Mouse (Mus musculus): ENCODE measurements around the gene Adap1. TPM values are rescaled to one million over a fixed set of nuclear protein-coding genes. Genes with fewer than 3 reads are reported as not detected.

Adap1 gene
- total and polyA plus RNA-seq, 3 experiments = 1.5 to 2.8 (median 1.7) TPM

- TF ChIP-seq POLR2A (IDR thresholded peaks at IDR 0.05; ENCODE audit: insufficient read depth, low read depth, low read length) = no peak
- no peak for TF ChIP-seq EP300 (IDR thresholded peaks at IDR 0.05; ENCODE audit: insufficient read depth, low read depth, low read length)
- no peak for TF ChIP-seq CTCF (IDR thresholded peaks at IDR 0.05)
- H3K4me1 ChIP-seq (ENCODE audit: control insufficient read depth, insufficient read depth, low read length) = no peaks in the 10 kb centered on the region; the same call in 1 of the 2 replicates
- intact Hi-C loops (cut with DNase I) = loop anchor here (5.0 kb wide), 1 partner anchor 43 kb away; no protein-coding TSS in a partner anchor
- no peak overlapping the region for H3K27ac ChIP-seq
- H3K27me3 ChIP-seq (ENCODE audit: control insufficient read depth, insufficient read depth, low read length) = no peaks in the 10 kb centered on the region
- H3K36me3 ChIP-seq (ENCODE audit: control insufficient read depth, insufficient read depth, low read length) = no peaks in the 10 kb centered on the region
- peak overlapping the region; percentile 46 for H3K9ac ChIP-seq (ENCODE audit: low read depth, low read length)
- no peaks in the 10 kb centered on the region for H3K79me2 ChIP-seq (replicated peaks; ENCODE audit: control insufficient read depth, insufficient read depth, low read length)
- 3% methylated on average over 60 of the region's 62 CpGs for WGBS
- DNase-seq = peak; percentile 47 to 61
- peak overlapping the region; percentile 50 for H3K4me3 ChIP-seq
Observed at GRCm38 (mm10) chr5:139324691-139325394, 579 bp downstream of the Adap1 start.

GRCm38 (mm10) chr5:139324045-139324491, 1.4 kb downstream of the Adap1 start:
- H3K27ac ChIP-seq = no peak overlapping the region

GRCm38 (mm10) chr5:139323260-139323924, 2.0 kb downstream of the Adap1 start:
- no peaks in the 10 kb centered on the region for H3K36me3 ChIP-seq (ENCODE audit: control insufficient read depth, insufficient read depth, low read length)
- H3K27ac ChIP-seq = no peak overlapping the region
- no peaks in the 10 kb centered on the region for H3K79me2 ChIP-seq (replicated peaks; ENCODE audit: control insufficient read depth, insufficient read depth, low read length)
- no peak overlapping the region for H3K9ac ChIP-seq (ENCODE audit: low read depth, low read length)
- TF ChIP-seq CTCF (IDR thresholded peaks at IDR 0.05) = no peak
- 77% methylated on average over 9 of the region's 9 CpGs for WGBS
- H3K4me1 ChIP-seq (ENCODE audit: control insufficient read depth, insufficient read depth, low read length) = no peaks in the 10 kb centered on the region; the same call in 1 of the 2 replicates
- no peak overlapping the region for H3K4me3 ChIP-seq
- no peaks in the 10 kb centered on the region for H3K27me3 ChIP-seq (ENCODE audit: control insufficient read depth, insufficient read depth, low read length)
- DNase-seq = no peak
- intact Hi-C loops (cut with DNase I) = loop anchor here (5.0 kb wide), 1 partner anchor 41 kb away; no protein-coding TSS in a partner anchor

More at GRCm38 (mm10) chr5:139324045-139324491, 1.4 kb downstream of the Adap1 start:
- intact Hi-C loops (cut with DNase I) = loop anchor here (5.0 kb wide), 1 partner anchor 42 kb away; no protein-coding TSS in a partner anchor
- peak in 1 of 2 experiments; percentile 22 for DNase-seq
- Histone ChIP-seq H3K36me3 (ENCODE audit: control insufficient read depth, insufficient read depth, low read length) (no peaks in the 10 kb centered on the region), H3K4me1 (ENCODE audit: control insufficient read depth, insufficient read depth, low read length) (no peaks in the 10 kb centered on the region; the same call in 1 of the 2 replicates), H3K79me2 (replicated peaks; ENCODE audit: control insufficient read depth, insufficient read depth, low read length) (no peaks in the 10 kb centered on the region), H3K27me3 (ENCODE audit: control insufficient read depth, insufficient read depth, low read length) (no peaks in the 10 kb centered on the region), H3K9ac (ENCODE audit: low read depth, low read length) (no peak overlapping the region), H3K4me3 (no peak overlapping the region)
- WGBS = 35% methylated on average over 5 of the region's 5 CpGs
- TF ChIP-seq CTCF (IDR thresholded peaks at IDR 0.05) = no peak
- no peak for TF ChIP-seq POLR2A (IDR thresholded peaks at IDR 0.05; ENCODE audit: insufficient read depth, low read depth, low read length)
- no peak for TF ChIP-seq EP300 (IDR thresholded peaks at IDR 0.05; ENCODE audit: insufficient read depth, low read depth, low read length)

- Histone ChIP-seq H3K4me1 (ENCODE audit: control insufficient read depth, insufficient read depth, low read length) (no peaks in the 10 kb centered on the region; the same call in 1 of the 2 replicates), H3K4me3 (no peak overlapping the region), H3K36me3 (ENCODE audit: control insufficient read depth, insufficient read depth, low read length) (no peaks in the 10 kb centered on the region), H3K79me2 (replicated peaks; ENCODE audit: control insufficient read depth, insufficient read depth, low read length) (no peaks in the 10 kb centered on the region), H3K9ac (ENCODE audit: low read depth, low read length) (no peak overlapping the region), H3K27me3 (ENCODE audit: control insufficient read depth, insufficient read depth, low read length) (no peaks in the 10 kb centered on the region), H3K27ac (no peak overlapping the region)
- intact Hi-C loops (cut with DNase I) = loop anchor here (5.0 kb wide), 1 partner anchor 39 kb away; no protein-coding TSS in a partner anchor
- DNase-seq = no peak
- no peak for TF ChIP-seq POLR2A (IDR thresholded peaks at IDR 0.05; ENCODE audit: insufficient read depth, low read depth, low read length)
- TF ChIP-seq CTCF (IDR thresholded peaks at IDR 0.05) = no peak
- TF ChIP-seq EP300 (IDR thresholded peaks at IDR 0.05; ENCODE audit: insufficient read depth, low read depth, low read length) = no peak
- 78% methylated on average over 6 of the region's 6 CpGs for WGBS
Observed at GRCm38 (mm10) chr5:139321331-139321730, 4.1 kb downstream of the Adap1 start.

GRCm38 (mm10) chr5:139320424-139320823, 5.0 kb downstream of the Adap1 start:
- WGBS = 65% methylated on average over 7 of the region's 7 CpGs
- Histone ChIP-seq H3K27me3 (ENCODE audit: control insufficient read depth, insufficient read depth, low read length) (no peaks in the 10 kb centered on the region), H3K4me1 (ENCODE audit: control insufficient read depth, insufficient read depth, low read length) (no peaks in the 10 kb centered on the region; the same call in 1 of the 2 replicates), H3K36me3 (ENCODE audit: control insufficient read depth, insufficient read depth, low read length) (no peaks in the 10 kb centered on the region), H3K79me2 (replicated peaks; ENCODE audit: control insufficient read depth, insufficient read depth, low read length) (no peaks in the 10 kb centered on the region), H3K4me3 (no peak overlapping the region), H3K9ac (ENCODE audit: low read depth, low read length) (no peak overlapping the region), H3K27ac (no peak overlapping the region)
- no peak for DNase-seq
- intact Hi-C loops (cut with DNase I) = loop anchor here (5.0 kb wide), 1 partner anchor 38 kb away; no protein-coding TSS in a partner anchor
- TF ChIP-seq POLR2A (IDR thresholded peaks at IDR 0.05; ENCODE audit: insufficient read depth, low read depth, low read length) (no peak), CTCF (IDR thresholded peaks at IDR 0.05) (no peak), EP300 (IDR thresholded peaks at IDR 0.05; ENCODE audit: insufficient read depth, low read depth, low read length) (no peak)

Data from heart, adult 2 months (tissue).